Mouse (Mus musculus): ENCODE measurements around the gene Icam4.

DNA sequence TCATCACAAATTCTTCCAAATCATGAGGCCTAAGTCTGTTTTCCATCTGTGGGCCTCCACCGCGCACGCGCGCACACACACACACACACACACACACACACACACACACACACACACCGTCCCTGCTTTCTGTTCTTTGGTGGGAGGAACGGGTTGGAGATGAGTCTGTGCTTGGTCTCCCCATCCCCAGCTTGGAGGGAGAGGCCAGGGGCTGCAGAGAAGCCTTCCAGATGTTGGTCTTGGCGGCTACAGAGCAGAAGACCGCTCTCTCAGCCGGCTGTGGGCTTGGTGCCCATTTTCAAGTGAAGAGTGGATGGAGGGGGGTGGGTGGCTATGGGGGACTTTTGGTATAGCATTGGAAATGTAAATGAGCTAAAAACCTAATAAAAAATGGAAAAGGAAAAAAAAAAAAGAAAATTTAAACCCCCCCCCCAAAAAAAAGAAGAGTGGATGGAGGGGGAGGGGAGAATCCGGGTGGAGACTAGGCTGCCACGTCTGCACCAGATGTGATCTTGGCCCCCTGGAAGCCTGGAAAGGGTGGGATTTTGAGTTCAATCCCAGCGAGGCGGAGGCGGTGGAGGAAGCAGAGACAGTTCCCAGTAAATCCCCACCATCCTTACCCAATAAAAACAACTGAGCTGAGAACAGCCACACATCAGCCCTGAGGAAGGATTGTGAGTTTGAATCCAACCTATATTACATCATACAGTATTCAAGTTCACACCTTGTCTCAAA is 42.1 kb upstream of the Icam4 start:
- TF ChIP-seq POLR2A (IDR thresholded peaks at IDR 0.05; ENCODE audit: insufficient read depth, low read depth, low read length) (no peak), CTCF (IDR thresholded peaks at IDR 0.05; ENCODE audit: insufficient read depth, low read depth, low read length) (no peak)
